Mouse (Mus musculus) lung, embryonic 16.5 days (tissue): Measurements from ENCODE around the gene Gm15737. TPM values are rescaled to one million over a fixed set of nuclear protein-coding genes. Genes with fewer than 3 reads are reported as not detected.

Source experiments
- ATAC-seq: fragments of 200-750 bp; cut with Nextera tagmentation; 2 replicates; pipeline ENCODE4 v1.8.0; 2017; ENCODE audit warnings: low read depth, mild to moderate bottlenecking, moderate library complexity
- H3K27ac ChIP-seq: fragments of 300-500 bp; sonication (generic); 2 replicates; pipeline ENCODE4 v1.5.1; 2014; ENCODE audit warnings: mild to moderate bottlenecking, control low read depth, low read length
- H3K27me3 ChIP-seq: fragments of 300-500 bp; sonication (generic); 2 replicates; pipeline ENCODE4 v1.6.1; 2014; ENCODE audit warnings: low read depth, low read length, mixed read lengths; ENCODE audit not compliant: control insufficient read depth, insufficient read depth
- H3K36me3 ChIP-seq: fragments of 300-500 bp; sonication (generic); 2 replicates; pipeline ENCODE4 v1.6.1; 2014; ENCODE audit warnings: low read length; ENCODE audit not compliant: control insufficient read depth, insufficient read depth
- H3K4me1 ChIP-seq: fragments of 300-500 bp; sonication (generic); replicated peaks from 2 replicates; pipeline ENCODE4 v1.6.1; 2014; ENCODE audit warnings: low read length, mixed read lengths; ENCODE audit not compliant: control insufficient read depth, insufficient read depth
- H3K4me2 ChIP-seq: fragments of 300-500 bp; sonication (generic); 2 replicates; pipeline ENCODE4 v1.6.1; 2014; ENCODE audit warnings: low read depth, low read length, control low read depth
- H3K4me3 ChIP-seq: fragments of 300-500 bp; sonication (generic); 2 replicates; pipeline ENCODE4 v1.5.1; 2014; ENCODE audit warnings: mild to moderate bottlenecking, low read length, control low read depth
- H3K9ac ChIP-seq: fragments of 300-500 bp; sonication (generic); 2 replicates; pipeline ENCODE4 v1.6.1; 2014; ENCODE audit warnings: low read length, control low read depth
- H3K9me3 ChIP-seq: fragments of 300-500 bp; sonication (generic); 2 replicates; pipeline ENCODE4 v1.6.1; 2016; ENCODE audit warnings: low read length; ENCODE audit not compliant: control insufficient read depth
- WGBS: fragments of 180-500 bp; shearing (Covaris S2); extraction: QIAGEN DNeasy Blood & Tissue Kit; methylation state at CpG from one replicate; pipeline ENCODE4 v1.1.7; 2014; 5-methylcytosine and 5-hydroxymethylcytosine counted together
- polyA plus RNA-seq: library from polyadenylated mRNA; unstranded; fragments of >200 nt; fragmentation: Nextera tagmentation; extraction: Ambion mirVana; gene quantifications from 2 replicates; pipeline ENCODE4 v1.2.1, GENCODE M21; 2015

The Gm15737 gene
- polyA plus RNA-seq = 0.05 and 0.19 TPM in 2 replicates

DNA sequence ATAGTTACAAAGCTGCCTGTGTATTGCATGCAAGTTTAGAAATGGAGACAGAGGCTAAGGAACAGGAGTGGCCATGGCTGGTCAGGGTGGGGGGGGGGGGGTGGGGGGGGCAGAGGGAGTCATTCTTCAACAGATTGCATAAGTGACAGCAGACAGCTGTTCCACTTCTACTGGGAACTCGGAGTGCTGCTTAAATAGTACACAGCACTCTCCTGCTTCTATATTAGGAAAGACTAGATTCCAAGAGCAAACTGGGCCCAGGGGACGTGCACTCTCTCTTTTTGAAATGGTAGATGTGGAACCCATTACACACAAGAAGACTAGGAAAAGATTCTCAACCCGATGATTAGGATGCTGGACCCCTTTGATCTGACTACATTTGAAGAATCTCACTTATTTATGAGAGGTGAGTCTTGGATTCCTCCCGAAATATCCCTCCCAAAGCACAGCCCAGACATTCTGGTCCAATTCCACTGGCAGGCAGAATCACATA lies at the start of gene Gm15737:
Gene Gm15737 (plus strand): TSS at position 269 of the 493 bp plus-strand sequence.
- Histone ChIP-seq H3K36me3 (peaks cover 24% of the 10 kb centered on the region), H3K9me3 (no peaks in the 10 kb centered on the region), H3K27ac (peak within 1 kb of the TSS; percentile 76), H3K4me2 (no peak within 1 kb of the TSS), H3K27me3 (no peaks in the 10 kb centered on the region), H3K4me3 (no peak within 1 kb of the TSS), H3K9ac (peak within 1 kb of the TSS; percentile 1; the same call in 1 of the 2 replicates), H3K4me1 (peaks cover 29% of the 10 kb centered on the region)
- WGBS = 17% methylated on average over 4 of the region's 4 CpGs
- ATAC-seq = peak; percentile 90

DNA sequence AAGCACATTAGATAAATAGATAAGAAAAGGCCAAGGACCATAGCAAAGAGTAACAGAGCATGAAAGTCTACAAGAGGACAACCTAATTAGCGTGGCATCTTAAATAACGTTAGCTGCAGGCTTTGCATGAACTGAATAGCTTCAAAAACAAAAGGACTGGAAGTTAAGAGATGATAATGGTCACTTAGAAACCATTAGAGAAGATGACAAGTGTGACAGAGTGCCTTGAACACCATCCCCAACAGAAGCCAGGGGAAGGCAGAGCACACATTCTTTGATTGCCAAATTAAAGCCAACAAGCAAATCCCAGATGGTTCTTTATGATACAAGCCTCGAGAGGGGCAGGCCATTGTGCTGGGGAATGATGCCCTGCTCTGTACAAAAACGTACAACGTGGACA lies 47.6 kb upstream of the Gm15737 start:
- H3K4me3 ChIP-seq = no peak overlapping the region
- H3K27me3 ChIP-seq = no peaks in the 10 kb centered on the region
- no peak overlapping the region for H3K27ac ChIP-seq
- no peaks in the 10 kb centered on the region for H3K9me3 ChIP-seq
- ATAC-seq = no peak
- H3K4me1 ChIP-seq = peaks cover 3% of the 10 kb centered on the region
- H3K9ac ChIP-seq = no peak overlapping the region
- WGBS = 66% methylated on average over 5 of the region's 5 CpGs
- H3K4me2 ChIP-seq = no peak overlapping the region
- H3K36me3 ChIP-seq = peaks cover 15% of the 10 kb centered on the region; the same call in 1 of the 2 replicates

DNA sequence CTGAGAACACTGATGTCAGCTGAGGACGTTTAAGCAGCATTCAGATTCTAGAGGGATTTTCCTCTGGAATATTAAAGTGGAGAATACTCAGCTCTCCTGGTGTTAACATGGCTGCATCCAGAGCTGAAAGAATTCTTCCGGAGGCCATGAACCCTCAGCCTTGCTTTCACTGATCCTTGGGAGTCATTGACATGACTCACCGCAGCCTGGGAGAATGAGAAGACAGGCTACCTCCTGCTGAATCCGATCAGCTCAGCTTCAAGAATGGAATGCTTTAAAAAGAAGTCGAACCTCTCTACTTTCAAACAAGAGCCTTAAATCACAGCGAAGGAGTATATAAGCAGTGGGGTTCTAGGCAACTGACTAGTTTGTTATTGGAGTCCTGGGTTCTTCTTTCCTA lies 47.2 kb upstream of the Gm15737 start:
- ATAC-seq = no peak
- Histone ChIP-seq H3K27me3 (no peaks in the 10 kb centered on the region), H3K9me3 (no peaks in the 10 kb centered on the region), H3K36me3 (peaks cover 15% of the 10 kb centered on the region; the same call in 1 of the 2 replicates), H3K4me3 (no peak overlapping the region), H3K4me1 (no peaks in the 10 kb centered on the region), H3K27ac (no peak overlapping the region), H3K9ac (no peak overlapping the region), H3K4me2 (no peak overlapping the region)
- 70% methylated on average over 6 of the region's 6 CpGs for WGBS

DNA sequence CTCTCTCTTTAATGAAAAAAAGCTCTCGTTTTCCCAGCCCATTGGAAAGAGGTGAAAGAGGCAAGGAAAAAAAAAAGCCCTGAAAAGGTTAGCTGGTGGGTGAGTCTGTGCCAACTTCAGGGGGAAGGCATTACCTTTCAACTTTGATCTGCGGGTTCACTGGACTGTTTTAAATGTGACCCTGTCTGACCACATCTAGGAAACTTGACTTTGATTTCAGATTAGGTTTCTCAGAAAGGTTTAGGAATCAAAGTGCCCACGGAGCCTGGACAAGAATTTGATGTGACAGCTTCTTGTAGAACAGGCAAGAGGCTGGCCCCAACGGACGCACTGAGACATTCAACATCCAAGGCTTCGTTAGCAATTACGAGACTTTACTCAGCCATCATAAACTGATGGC lies 45.2 kb upstream of the Gm15737 start:
- ATAC-seq = no peak
- H3K4me2 ChIP-seq = no peak overlapping the region
- 74% methylated on average over 7 of the region's 7 CpGs for WGBS

DNA sequence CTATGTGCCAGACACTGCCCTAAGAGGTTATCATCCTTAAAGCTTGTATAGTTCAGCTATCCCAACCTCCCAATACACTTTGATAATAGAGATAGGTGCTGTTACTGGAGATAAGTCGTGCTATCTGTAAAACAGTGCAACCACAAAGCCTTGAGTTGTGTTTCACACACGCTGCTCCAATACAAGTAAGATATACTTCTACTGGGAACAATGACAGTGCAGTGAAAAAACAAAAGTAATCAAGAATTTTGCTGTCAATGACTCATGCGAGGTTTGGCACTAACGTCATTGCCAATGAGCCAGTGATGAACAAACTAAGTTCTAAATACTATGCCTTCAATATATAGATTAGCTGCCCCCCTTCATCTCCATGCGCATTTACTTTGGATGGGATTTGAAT lies 42.6 kb upstream of the Gm15737 start:
- WGBS = 72% methylated on average over 5 of the region's 5 CpGs
- no peaks in the 10 kb centered on the region for H3K9me3 ChIP-seq
- no peaks in the 10 kb centered on the region for H3K27me3 ChIP-seq
- H3K4me1 ChIP-seq = no peaks in the 10 kb centered on the region
- no peak overlapping the region for H3K9ac ChIP-seq
- no peak overlapping the region for H3K4me2 ChIP-seq
- ATAC-seq = no peak
- H3K4me3 ChIP-seq = no peak overlapping the region
- H3K36me3 ChIP-seq = peaks cover 11% of the 10 kb centered on the region; the same call in 1 of the 2 replicates
- no peak overlapping the region for H3K27ac ChIP-seq

More for the DNA sequence above, 45.2 kb upstream of the Gm15737 start:
- Histone ChIP-seq H3K9ac (no peak overlapping the region), H3K27me3 (no peaks in the 10 kb centered on the region), H3K4me1 (no peaks in the 10 kb centered on the region), H3K4me3 (no peak overlapping the region), H3K36me3 (peaks cover 14% of the 10 kb centered on the region; the same call in 1 of the 2 replicates), H3K9me3 (no peaks in the 10 kb centered on the region), H3K27ac (no peak overlapping the region)

DNA sequence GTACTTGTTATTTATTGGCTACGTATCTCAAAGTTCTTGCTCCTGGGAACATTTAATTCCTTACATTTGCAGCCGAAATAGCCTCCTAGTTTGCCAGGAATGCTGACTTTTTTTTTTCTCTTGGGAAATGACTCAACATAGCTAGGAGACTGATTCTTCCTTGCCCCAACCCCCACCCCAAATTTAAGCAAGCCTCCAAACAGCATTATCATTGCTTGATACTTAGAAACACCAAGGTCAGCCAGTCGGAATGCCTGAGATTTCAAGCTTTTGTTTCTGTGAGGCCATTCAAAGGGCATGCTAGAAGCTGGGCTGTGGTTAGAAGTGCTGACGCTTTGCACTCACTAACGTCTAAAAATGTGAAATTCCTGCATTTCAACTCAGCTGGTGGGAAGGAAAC lies 41.8 kb upstream of the Gm15737 start:
- WGBS = 34% methylated on average over 5 of the region's 5 CpGs
- Histone ChIP-seq H3K27ac (0 out of 2 replicates have a peak overlapping the region, but pooled peaks have one; percentile 10), H3K4me2 (no peak overlapping the region), H3K4me1 (no peaks in the 10 kb centered on the region), H3K9ac (no peak overlapping the region), H3K27me3 (no peaks in the 10 kb centered on the region), H3K36me3 (peaks cover 11% of the 10 kb centered on the region; the same call in 1 of the 2 replicates), H3K9me3 (no peaks in the 10 kb centered on the region), H3K4me3 (no peak overlapping the region)
- ATAC-seq = peak; percentile 38; the same call in 1 of the 2 replicates

DNA sequence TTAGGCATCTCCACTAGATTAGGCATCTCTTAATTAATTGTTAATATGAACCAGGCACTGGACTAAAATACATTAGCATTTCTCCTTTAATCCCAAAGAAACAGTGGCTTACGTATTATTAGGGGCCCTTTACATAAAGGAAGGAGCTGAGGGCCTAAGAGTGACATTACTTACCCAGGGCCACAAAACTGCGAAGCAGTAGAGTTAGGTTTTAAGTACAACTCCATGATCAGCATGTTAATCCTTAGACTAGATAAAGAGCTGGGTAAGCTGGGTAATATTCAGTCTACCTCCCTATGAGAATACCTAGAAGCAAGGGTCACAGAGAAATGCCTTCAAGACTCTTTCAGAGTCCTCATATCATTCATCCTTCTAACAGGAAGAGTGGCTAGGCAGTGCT lies 40.0 kb upstream of the Gm15737 start:
- Histone ChIP-seq H3K4me2 (no peak overlapping the region), H3K27ac (no peak overlapping the region), H3K9ac (no peak overlapping the region), H3K4me1 (no peaks in the 10 kb centered on the region), H3K27me3 (no peaks in the 10 kb centered on the region), H3K9me3 (no peaks in the 10 kb centered on the region), H3K4me3 (no peak overlapping the region), H3K36me3 (peaks cover 11% of the 10 kb centered on the region)
- WGBS = 95% methylated on average over 2 of the region's 2 CpGs
- no peak for ATAC-seq

DNA sequence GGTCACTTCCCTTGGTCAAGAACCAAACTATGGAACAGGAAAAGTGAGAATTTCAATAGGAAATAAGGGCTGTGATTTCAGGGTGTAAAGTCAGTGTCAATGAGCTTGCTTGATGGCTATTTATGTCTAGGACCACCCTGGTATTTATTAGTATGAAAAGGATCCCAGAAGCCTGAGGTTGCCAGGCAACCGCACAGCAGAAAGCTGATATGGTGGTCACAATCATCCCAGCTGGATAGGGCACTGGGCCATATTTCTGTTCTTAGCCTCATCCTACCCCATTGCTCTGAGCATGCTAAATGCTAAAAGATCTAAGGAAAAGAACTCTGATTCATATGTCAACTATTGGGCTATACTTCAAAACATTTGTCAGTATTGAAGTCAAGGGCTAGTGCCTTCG lies 38.1 kb upstream of the Gm15737 start:
- H3K4me2 ChIP-seq = no peak overlapping the region
- 88% methylated on average over 2 of the region's 2 CpGs for WGBS

DNA sequence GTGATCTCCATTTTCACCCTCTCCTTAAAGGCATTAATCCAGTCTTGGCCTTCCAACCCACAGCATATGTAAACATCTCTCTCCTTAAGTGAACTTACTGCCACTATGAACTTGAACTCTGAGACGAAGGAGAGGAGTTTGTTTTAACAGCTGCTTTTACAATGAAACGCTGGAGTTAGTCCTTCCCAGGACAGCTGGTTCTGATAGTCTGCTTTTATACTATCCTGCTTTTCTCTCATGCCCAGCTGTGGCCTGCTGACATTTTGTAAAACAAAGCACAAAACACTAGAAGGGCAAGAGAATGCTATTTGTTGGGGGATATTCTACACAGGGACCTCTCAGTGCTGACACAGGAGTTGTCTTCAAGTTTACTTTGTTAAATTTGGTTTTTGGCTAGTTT lies 27.2 kb upstream of the Gm15737 start:
- Histone ChIP-seq H3K4me1 (0 out of 2 replicates have a peak, but pooled peaks cover 2% of the 10 kb centered on the region), H3K9me3 (no peaks in the 10 kb centered on the region), H3K27ac (no peak overlapping the region), H3K27me3 (no peaks in the 10 kb centered on the region), H3K9ac (no peak overlapping the region), H3K4me2 (no peak overlapping the region), H3K4me3 (no peak overlapping the region), H3K36me3 (no peaks in the 10 kb centered on the region; the same call in 1 of the 2 replicates)
- 22% methylated on average over 2 of the region's 2 CpGs for WGBS
- ATAC-seq = no peak

More for the DNA sequence above, 38.1 kb upstream of the Gm15737 start:
- Histone ChIP-seq H3K27me3 (no peaks in the 10 kb centered on the region), H3K9ac (no peak overlapping the region), H3K9me3 (no peaks in the 10 kb centered on the region), H3K4me1 (no peaks in the 10 kb centered on the region), H3K4me3 (no peak overlapping the region), H3K36me3 (peaks cover 10% of the 10 kb centered on the region), H3K27ac (no peak overlapping the region)
- ATAC-seq = no peak
